Mouse (Mus musculus): Measurements from ENCODE around the gene Mc1r. TPM values are rescaled to one million over a fixed set of nuclear protein-coding genes. Genes with fewer than 3 reads are reported as not detected.
"Not testable (repeated sequence)": the region's sequence is repeated elsewhere in the genome, so short reads cannot be mapped to it uniquely, and the experiment has no call there.

Gene Mc1r
- polyA plus RNA-seq, 1 experiment from 2014 or later = not detected

DNA sequence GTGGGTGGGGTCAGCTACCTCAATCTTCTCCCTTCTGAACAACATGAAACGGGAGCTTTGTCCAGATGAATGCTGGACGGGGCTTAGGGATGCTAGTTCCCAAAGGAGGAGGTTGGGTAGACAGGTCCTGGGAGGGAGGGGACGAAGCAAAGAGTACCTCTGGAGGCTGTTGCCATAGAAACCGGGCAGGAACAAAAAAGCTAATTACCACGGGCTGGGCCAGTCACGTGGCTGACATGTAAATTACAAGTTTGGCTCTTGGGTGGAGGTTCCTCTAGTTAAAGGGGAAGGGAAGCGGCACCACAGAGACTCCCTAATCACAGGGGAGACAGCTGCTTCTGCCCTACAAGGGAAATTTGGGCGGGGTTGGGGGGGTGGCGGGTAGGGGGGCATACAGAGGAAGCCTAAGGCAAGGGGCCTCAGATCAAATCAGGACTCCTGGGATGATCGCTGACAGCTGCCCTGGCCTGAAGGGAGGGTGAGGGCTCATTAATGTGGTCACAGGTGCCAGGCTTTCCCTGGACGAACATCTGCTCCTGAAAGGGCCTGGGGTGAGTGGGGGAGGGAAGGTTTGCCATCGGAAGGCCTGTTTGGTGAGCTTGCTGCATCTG is 5.8 kb downstream of the Mc1r start:
- H3K9ac ChIP-seq = no peak overlapping the region
- no peak for ATAC-seq (ENCODE audit: insufficient number of reproducible peaks, low FRiP score)
- no peaks in the 10 kb centered on the region for H3K36me3 ChIP-seq
- H3K4me3 ChIP-seq = 0 out of 2 replicates have a peak overlapping the region, but pooled peaks have one; percentile 44
- WGBS = 2% methylated on average over 12 of the region's 12 CpGs
- no peaks in the 10 kb centered on the region for H3K9me3 ChIP-seq (replicated peaks)
- H3K27ac ChIP-seq (ENCODE audit: poor library complexity, severe bottlenecking) = no peak overlapping the region
- peaks cover 46% of the 10 kb centered on the region for H3K4me1 ChIP-seq (replicated peaks)
- peak overlapping the region; percentile 27 for H3K4me2 ChIP-seq
- peaks cover 52% of the 10 kb centered on the region for H3K27me3 ChIP-seq (replicated peaks)

DNA sequence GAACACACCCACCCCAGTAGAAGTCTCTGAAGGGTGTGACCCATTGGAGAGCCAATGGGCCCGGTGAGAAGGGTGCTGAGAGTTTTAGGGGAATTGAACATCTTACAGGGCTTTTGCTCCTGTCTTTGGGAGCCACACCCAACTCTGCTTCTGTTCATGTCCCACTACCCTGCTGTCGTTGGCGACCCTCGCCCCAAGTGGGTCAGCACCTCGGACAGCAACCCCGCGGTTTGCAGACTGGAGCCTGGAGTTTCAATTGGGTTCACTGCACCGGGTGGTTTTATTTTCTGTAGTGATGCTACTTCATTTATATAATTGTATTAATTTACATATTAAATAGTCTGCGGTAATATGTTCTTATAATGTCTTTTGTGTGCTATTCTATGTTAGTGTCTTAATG is 7.3 kb downstream of the Mc1r start:
- ATAC-seq (ENCODE audit: insufficient number of reproducible peaks, low FRiP score) = no peak
- no peak overlapping the region for H3K27ac ChIP-seq (ENCODE audit: poor library complexity, severe bottlenecking)
- no peaks in the 10 kb centered on the region for H3K9me3 ChIP-seq (replicated peaks)
- no peak overlapping the region for H3K4me3 ChIP-seq
- H3K4me1 ChIP-seq (replicated peaks) = peaks cover 32% of the 10 kb centered on the region
- no peaks in the 10 kb centered on the region for H3K36me3 ChIP-seq
- 7% methylated on average over 9 of the region's 9 CpGs for WGBS
- H3K4me2 ChIP-seq = no peak overlapping the region
- no peak overlapping the region for H3K9ac ChIP-seq
- H3K27me3 ChIP-seq (replicated peaks) = peaks cover 45% of the 10 kb centered on the region

GRCm38 (mm10) chr8:123414997-123415696 is 8.2 kb downstream of the Mc1r start:
- H3K4me2 ChIP-seq; ATAC-seq (ENCODE audit: insufficient number of reproducible peaks, low FRiP score); H3K9ac ChIP-seq; H3K27ac ChIP-seq (ENCODE audit: poor library complexity, severe bottlenecking); H3K4me3 ChIP-seq; H3K36me3 ChIP-seq; H3K9me3 ChIP-seq (replicated peaks): not testable (repeated sequence)
- Histone ChIP-seq H3K4me1 (replicated peaks) (peaks cover 23% of the 10 kb centered on the region), H3K27me3 (replicated peaks) (peaks cover 45% of the 10 kb centered on the region)
- 78% methylated on average over 5 of the region's 5 CpGs for WGBS

- Histone ChIP-seq H3K36me3 (no peaks in the 10 kb centered on the region), H3K27me3 (replicated peaks) (peaks cover 45% of the 10 kb centered on the region), H3K4me1 (replicated peaks) (peaks cover 12% of the 10 kb centered on the region), H3K9me3 (replicated peaks) (no peaks in the 10 kb centered on the region), H3K9ac (no peak overlapping the region), H3K27ac (ENCODE audit: poor library complexity, severe bottlenecking) (no peak overlapping the region), H3K4me2 (no peak overlapping the region), H3K4me3 (no peak overlapping the region)
- WGBS = 48% methylated on average over 8 of the region's 8 CpGs
- peak; percentile 46; the same call in 1 of the 2 replicates for ATAC-seq (ENCODE audit: insufficient number of reproducible peaks, low FRiP score)
These were observed 9.3 kb downstream of the Mc1r start for GRCm38 (mm10) chr8:123415967-123416943.

DNA sequence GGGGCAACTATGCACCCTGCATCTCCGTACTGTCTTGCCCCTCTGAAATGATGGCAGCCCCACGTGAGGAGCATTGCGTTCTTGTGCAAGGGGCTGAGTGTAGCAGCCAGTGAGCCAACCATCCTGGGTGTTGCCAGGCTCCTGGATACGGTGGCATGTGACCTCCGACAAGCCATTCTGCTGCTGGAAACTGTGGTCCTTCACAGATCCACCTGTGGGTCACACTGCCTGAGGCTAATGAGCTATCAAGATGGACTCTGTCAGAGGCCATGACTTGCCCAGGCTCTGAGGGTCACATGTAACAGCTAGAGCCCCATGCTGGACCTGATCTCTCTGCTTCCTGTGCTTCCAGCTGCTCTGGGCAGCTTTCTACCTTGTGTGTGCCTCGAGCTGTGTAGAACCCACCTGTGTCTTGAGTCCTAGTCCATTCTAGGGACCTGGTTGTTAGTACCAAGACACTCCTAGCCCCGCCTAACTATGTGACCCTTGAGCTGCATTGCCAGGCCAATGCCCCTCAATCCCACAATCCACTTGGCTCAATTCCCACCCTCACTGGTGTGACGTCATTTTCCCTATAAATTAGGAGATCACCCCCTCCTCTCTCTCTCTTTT is 10.1 kb downstream of the Mc1r start:
- 66% methylated on average over 8 of the region's 8 CpGs for WGBS
- Histone ChIP-seq H3K4me3 (no peak overlapping the region), H3K9me3 (replicated peaks) (no peaks in the 10 kb centered on the region), H3K27ac (ENCODE audit: poor library complexity, severe bottlenecking) (no peak overlapping the region), H3K9ac (no peak overlapping the region), H3K4me2 (no peak overlapping the region), H3K27me3 (replicated peaks) (peaks cover 41% of the 10 kb centered on the region), H3K36me3 (no peaks in the 10 kb centered on the region), H3K4me1 (replicated peaks) (peaks cover 6% of the 10 kb centered on the region)
- ATAC-seq (ENCODE audit: insufficient number of reproducible peaks, low FRiP score) = 0 out of 2 replicates have a peak, but pooled peaks have one; percentile 26

DNA sequence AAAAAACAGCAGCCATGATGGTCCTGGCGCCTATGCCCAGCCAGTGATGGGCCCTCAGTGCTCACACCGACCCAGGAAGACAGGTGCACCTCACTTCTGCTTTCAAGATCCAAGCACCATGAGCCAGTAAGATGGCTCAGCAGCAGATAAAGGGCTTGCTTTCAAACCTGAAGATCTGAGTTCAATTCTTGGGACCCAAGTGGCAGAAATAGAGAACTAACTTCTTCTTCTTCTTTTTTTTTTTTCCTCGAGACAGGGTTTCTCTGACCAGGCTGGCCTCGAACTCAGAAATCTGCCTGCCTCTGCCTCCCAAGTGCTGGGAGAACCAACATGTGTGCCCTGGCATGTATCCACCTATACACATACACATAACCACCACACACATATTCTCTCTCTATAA is 12.8 kb downstream of the Mc1r start:
- no peak overlapping the region for H3K4me3 ChIP-seq
- H3K9ac ChIP-seq = no peak overlapping the region
- H3K4me1 ChIP-seq (replicated peaks) = peaks cover 9% of the 10 kb centered on the region; the same call in 1 of the 2 replicates
- no peak for ATAC-seq (ENCODE audit: insufficient number of reproducible peaks, low FRiP score)
- no peak overlapping the region for H3K27ac ChIP-seq (ENCODE audit: poor library complexity, severe bottlenecking)
- WGBS = 69% methylated on average over 4 of the region's 4 CpGs
- no peak overlapping the region for H3K4me2 ChIP-seq
- H3K9me3 ChIP-seq (replicated peaks) = no peaks in the 10 kb centered on the region
- peaks cover 16% of the 10 kb centered on the region for H3K27me3 ChIP-seq (replicated peaks)
- H3K36me3 ChIP-seq = no peaks in the 10 kb centered on the region

GRCm38 (mm10) chr8:123420525-123421281 is 13.8 kb downstream of the Mc1r start:
- Histone ChIP-seq H3K27ac (ENCODE audit: poor library complexity, severe bottlenecking) (no peak overlapping the region), H3K4me2 (no peak overlapping the region), H3K4me3 (no peak overlapping the region), H3K9ac (no peak overlapping the region), H3K36me3 (no peaks in the 10 kb centered on the region), H3K4me1 (replicated peaks) (peaks cover 9% of the 10 kb centered on the region; the same call in 1 of the 2 replicates), H3K27me3 (replicated peaks) (peaks cover 16% of the 10 kb centered on the region), H3K9me3 (replicated peaks) (no peaks in the 10 kb centered on the region)
- WGBS = 92% methylated on average over 34 of the region's 34 CpGs
- no peak for ATAC-seq (ENCODE audit: insufficient number of reproducible peaks, low FRiP score)

DNA sequence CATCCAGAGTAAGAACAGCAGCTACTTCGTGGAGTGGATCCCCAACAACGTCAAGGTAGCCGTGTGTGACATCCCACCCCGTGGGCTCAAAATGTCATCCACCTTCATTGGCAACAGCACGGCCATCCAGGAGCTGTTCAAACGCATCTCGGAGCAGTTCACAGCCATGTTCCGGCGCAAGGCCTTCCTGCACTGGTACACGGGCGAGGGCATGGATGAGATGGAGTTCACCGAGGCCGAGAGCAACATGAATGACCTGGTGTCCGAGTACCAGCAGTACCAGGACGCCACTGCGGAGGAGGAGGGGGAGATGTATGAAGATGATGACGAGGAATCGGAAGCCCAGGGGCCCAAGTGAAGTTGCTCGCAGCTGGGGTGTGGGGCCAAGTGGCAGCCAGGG is 14.4 kb downstream of the Mc1r start:
- Histone ChIP-seq H3K4me1 (replicated peaks) (peaks cover 9% of the 10 kb centered on the region; the same call in 1 of the 2 replicates), H3K4me3 (no peak overlapping the region), H3K36me3 (no peaks in the 10 kb centered on the region), H3K9me3 (replicated peaks) (peaks cover under 1% of the 10 kb centered on the region; the same call in 1 of the 2 replicates), H3K27me3 (replicated peaks) (peaks cover 16% of the 10 kb centered on the region), H3K27ac (ENCODE audit: poor library complexity, severe bottlenecking) (no peak overlapping the region), H3K9ac (no peak overlapping the region), H3K4me2 (no peak overlapping the region)
- 82% methylated on average over 19 of the region's 19 CpGs for whole genome bisulfite sequencing
- no peak for ATAC-seq (ENCODE audit: insufficient number of reproducible peaks, low FRiP score)

GRCm38 (mm10) chr8:123422056-123422780 is 15.3 kb downstream of the Mc1r start:
- WGBS = 5% methylated on average over 17 of the region's 17 CpGs
- H3K9me3 ChIP-seq (replicated peaks) = peaks cover 9% of the 10 kb centered on the region
- H3K36me3 ChIP-seq = no peaks in the 10 kb centered on the region
- H3K9ac ChIP-seq = peak overlapping the region; percentile 49; the same call in 1 of the 2 replicates
- peaks cover 16% of the 10 kb centered on the region for H3K27me3 ChIP-seq (replicated peaks)
- H3K4me3 ChIP-seq = peak overlapping the region; percentile 37
- peak overlapping the region; percentile 66 for H3K4me2 ChIP-seq
- H3K4me1 ChIP-seq (replicated peaks) = peaks cover 4% of the 10 kb centered on the region; the same call in 1 of the 2 replicates
- H3K27ac ChIP-seq (ENCODE audit: poor library complexity, severe bottlenecking) = no peak overlapping the region
- ATAC-seq (ENCODE audit: insufficient number of reproducible peaks, low FRiP score) = 0 out of 2 replicates have a peak, but pooled peaks have one; percentile 68

Data from heart, embryonic 12.5 days (tissue).